Mouse (Mus musculus): ENCODE measurements at regions not wholly inside any gene's neighbourhood (a gene's known extent, or its start where the extent isn't known, plus 50 kb on each side); places are given as distances from the start of the nearest gene placed in this dataset.

- no peak for TF ChIP-seq POLR2A (IDR thresholded peaks at IDR 0.05; ENCODE audit: low read depth, low read length)
- no peak for TF ChIP-seq CTCF (IDR thresholded peaks at IDR 0.05; ENCODE audit: extremely low read depth, insufficient read depth, insufficient read length, insufficient replicate concordance)
These were observed 55.1 kb upstream of the Akap6 start for GRCm38 (mm10) chr12:52644059-52644458.
